Mouse (Mus musculus) C2C12 (cell line): ENCODE data around the gene Abcb4. TPM values are rescaled to one million over a fixed set of nuclear protein-coding genes. Genes with fewer than 3 reads are reported as not detected.

ENCODE experiments used
- H3K27me3 ChIP-seq: one replicate; pipeline ENCODE4 v1.6.1; 2011; ENCODE audit not compliant: control insufficient read depth, insufficient read depth, insufficient read length
- H3K36me3 ChIP-seq: one replicate; pipeline ENCODE4 v1.6.1; 2011; ENCODE audit not compliant: control insufficient read depth, insufficient read depth
- H3K4me3 ChIP-seq: one replicate; pipeline ENCODE4 v1.5.1; 2011; ENCODE audit warnings: mild to moderate bottlenecking, control low read depth; ENCODE audit not compliant: poor library complexity, insufficient read depth, severe bottlenecking
- H3K79me2 ChIP-seq: one replicate; pipeline ENCODE4 v1.6.1; 2011; ENCODE audit not compliant: control insufficient read depth, insufficient read depth
- H3K79me3 ChIP-seq: one replicate; pipeline ENCODE4 v1.6.1; 2011; ENCODE audit warnings: low read depth, control low read depth
- H3ac ChIP-seq: one replicate; pipeline ENCODE3; 2011; ENCODE audit warnings: low read depth; ENCODE audit not compliant: control insufficient read depth, insufficient read length
- CEBPB ChIP-seq: IDR thresholded peaks from one replicate; pipeline ENCODE4 v1.6.1; 2011; ENCODE audit warnings: low read depth, mild to moderate bottlenecking, control low read depth, moderate library complexity
- CTCF ChIP-seq: IDR thresholded peaks from one replicate; pipeline ENCODE4 v1.5.1; 2011; ENCODE audit not compliant: control insufficient read depth, insufficient read depth, insufficient read length
- FOSL1 ChIP-seq: IDR thresholded peaks from one replicate; pipeline ENCODE4 v1.8.0; 2011; ENCODE audit warnings: mild to moderate bottlenecking, low read length; ENCODE audit not compliant: poor library complexity, insufficient read depth, severe bottlenecking
- MAX ChIP-seq: IDR thresholded peaks from one replicate; pipeline ENCODE4 v1.6.1; 2011; ENCODE audit warnings: mild to moderate bottlenecking, control low read depth
- MYOD1 ChIP-seq: IDR thresholded peaks from one replicate; pipeline ENCODE4 v1.6.1; 2011; ENCODE audit warnings: low read depth; ENCODE audit not compliant: control insufficient read depth, insufficient read length
- MYOG ChIP-seq: IDR thresholded peaks from one replicate; pipeline ENCODE4 v1.6.1; 2011; ENCODE audit not compliant: control insufficient read depth, insufficient read length; ENCODE audit errors: extremely low read depth
- USF1 ChIP-seq: IDR thresholded peaks from one replicate; pipeline ENCODE4 v1.6.1; 2011; ENCODE audit warnings: low read depth, mild to moderate bottlenecking, control low read depth, moderate library complexity
- polyA plus RNA-seq: library from polyadenylated mRNA; unstranded; fragments of >200 nt; fragmentation: generic; extraction: Trizol; gene quantifications from one replicate; pipeline ENCODE4 v1.2.1, GENCODE M21; 2012; ENCODE audit warnings: missing spikeins

The Abcb4 gene
- polyA plus RNA-seq, 1 experiment, result 0.06 TPM

DNA sequence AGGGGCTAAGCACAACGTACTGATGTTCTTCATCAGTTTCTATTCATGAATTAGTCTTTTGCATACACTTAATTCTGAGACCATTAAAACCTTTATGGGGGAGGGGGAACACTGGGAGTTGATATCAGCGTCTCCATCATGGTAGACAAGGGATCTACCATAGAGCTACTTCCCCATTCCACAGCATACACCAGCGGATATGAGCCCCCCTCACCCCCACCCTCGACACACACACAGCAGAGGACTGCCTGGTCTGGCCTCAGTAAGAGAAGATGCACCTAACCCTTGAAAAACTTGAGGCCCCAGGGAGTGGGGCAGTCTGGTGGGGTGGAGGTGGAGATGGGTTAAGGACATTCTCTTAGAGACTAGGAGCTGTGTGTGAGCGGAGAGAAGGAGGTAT is 15.7 kb upstream of the Abcb4 start:
- Histone ChIP-seq H3K79me2 (no peaks in the 10 kb centered on the region), H3K4me3 (no peak overlapping the region), H3K79me3 (no peaks in the 10 kb centered on the region), H3K36me3 (no peaks in the 10 kb centered on the region), H3ac (no peak overlapping the region), H3K27me3 (no peaks in the 10 kb centered on the region)
- TF ChIP-seq MYOD1 (no peak), CEBPB (no peak)

GRCm38 (mm10) chr5:8885837-8886236 is 7.7 kb upstream of the Abcb4 start:
- H3K79me3 ChIP-seq, result no peaks in the 10 kb centered on the region
- H3K4me3 ChIP-seq, result no peak overlapping the region
- TF ChIP-seq CEBPB (no peak), FOSL1 (no peak)
- no peaks in the 10 kb centered on the region for H3K79me2 ChIP-seq
- H3ac ChIP-seq, result no peak overlapping the region
- H3K27me3 ChIP-seq, result no peaks in the 10 kb centered on the region
- no peaks in the 10 kb centered on the region for H3K36me3 ChIP-seq

DNA sequence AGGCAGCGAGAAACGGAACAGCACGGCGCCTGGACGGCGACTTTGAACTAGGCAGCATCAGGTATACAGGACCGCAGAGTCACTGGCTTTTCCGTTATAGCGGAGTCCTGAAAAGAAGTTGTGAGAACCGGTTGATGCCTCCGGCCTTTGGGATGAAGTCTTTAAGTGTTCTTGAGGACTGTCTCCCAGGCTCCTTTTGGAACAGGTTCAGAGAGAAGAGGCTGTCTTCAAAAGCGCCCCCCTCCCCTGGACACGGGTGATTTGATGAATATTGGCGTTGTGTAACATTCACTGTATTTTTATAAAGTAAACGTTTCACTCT is 548 bp downstream of the Abcb4 start:
- Histone ChIP-seq H3K36me3 (no peaks in the 10 kb centered on the region), H3ac (no peak overlapping the region), H3K4me3 (no peak overlapping the region), H3K79me2 (no peaks in the 10 kb centered on the region), H3K79me3 (no peaks in the 10 kb centered on the region), H3K27me3 (peaks cover 7% of the 10 kb centered on the region)
- no peak for TF ChIP-seq MYOG
- no peak for TF ChIP-seq USF1
- TF ChIP-seq CEBPB, result no peak

- H3K79me2 ChIP-seq, result no peaks in the 10 kb centered on the region
- H3K4me3 ChIP-seq, result no peak overlapping the region
- TF ChIP-seq MYOD1 (no peak), MAX (no peak), CEBPB (no peak), FOSL1 (no peak), USF1 (no peak), CTCF (no peak), MYOG (no peak)
- no peak overlapping the region for H3ac ChIP-seq
- no peaks in the 10 kb centered on the region for H3K79me3 ChIP-seq
- no peaks in the 10 kb centered on the region for H3K36me3 ChIP-seq
- H3K27me3 ChIP-seq, result peaks cover 7% of the 10 kb centered on the region
These were observed 1.3 kb downstream of the Abcb4 start for GRCm38 (mm10) chr5:8894641-8895490.

DNA sequence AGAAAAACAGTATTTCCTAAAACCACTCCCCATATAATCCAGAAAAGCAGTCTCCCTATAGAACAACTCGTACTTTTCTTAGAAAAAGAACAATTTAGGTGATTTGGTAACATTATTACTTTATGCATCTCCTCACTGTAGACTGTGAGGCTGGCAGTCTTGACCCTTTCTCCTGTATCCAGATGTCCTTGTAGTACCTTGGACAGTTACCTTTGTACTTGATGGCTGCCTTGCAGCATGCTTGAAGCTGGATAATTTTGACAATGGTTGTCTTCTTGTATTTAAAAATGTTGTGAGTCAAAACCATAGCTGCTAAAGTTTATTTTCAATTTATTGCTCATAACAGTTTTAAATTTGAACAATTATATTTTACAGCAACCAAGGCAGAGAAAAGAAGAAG is 2.7 kb downstream of the Abcb4 start:
- no peaks in the 10 kb centered on the region for H3K36me3 ChIP-seq

DNA sequence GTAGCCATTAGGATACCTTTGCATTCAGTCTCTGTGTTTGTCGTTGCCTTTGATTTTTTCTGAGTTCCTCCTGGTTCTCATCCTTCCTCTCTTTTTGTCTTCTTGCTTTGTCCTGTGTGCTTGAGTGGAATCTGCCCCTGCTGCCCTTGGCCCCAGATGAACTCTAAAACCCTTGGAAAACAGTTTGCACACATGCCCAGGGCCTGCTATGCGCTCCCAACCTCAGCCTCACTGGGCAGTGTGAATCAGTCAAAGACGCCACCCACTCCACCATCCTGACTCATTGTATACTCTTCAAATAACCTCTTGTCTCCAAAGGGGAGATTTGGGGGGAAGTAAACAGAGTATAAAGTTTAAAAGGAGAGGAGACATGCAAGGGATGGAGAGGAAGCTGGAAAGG is 4.7 kb downstream of the Abcb4 start:
- H3K79me2 ChIP-seq, result no peaks in the 10 kb centered on the region
- H3K4me3 ChIP-seq, result no peak overlapping the region
- TF ChIP-seq FOSL1 (no peak), CEBPB (no peak), CTCF (no peak), MYOG (no peak), MYOD1 (no peak), MAX (no peak), USF1 (no peak)
- no peaks in the 10 kb centered on the region for H3K79me3 ChIP-seq
- H3ac ChIP-seq, result no peak overlapping the region
- H3K27me3 ChIP-seq, result peaks cover 7% of the 10 kb centered on the region
- H3K36me3 ChIP-seq, result no peaks in the 10 kb centered on the region

More for the DNA sequence above, 2.7 kb downstream of the Abcb4 start:
- H3ac ChIP-seq, result no peak overlapping the region
- TF ChIP-seq USF1, result no peak
- peaks cover 7% of the 10 kb centered on the region for H3K27me3 ChIP-seq
- no peak overlapping the region for H3K4me3 ChIP-seq
- no peaks in the 10 kb centered on the region for H3K79me3 ChIP-seq
- H3K79me2 ChIP-seq, result no peaks in the 10 kb centered on the region

DNA sequence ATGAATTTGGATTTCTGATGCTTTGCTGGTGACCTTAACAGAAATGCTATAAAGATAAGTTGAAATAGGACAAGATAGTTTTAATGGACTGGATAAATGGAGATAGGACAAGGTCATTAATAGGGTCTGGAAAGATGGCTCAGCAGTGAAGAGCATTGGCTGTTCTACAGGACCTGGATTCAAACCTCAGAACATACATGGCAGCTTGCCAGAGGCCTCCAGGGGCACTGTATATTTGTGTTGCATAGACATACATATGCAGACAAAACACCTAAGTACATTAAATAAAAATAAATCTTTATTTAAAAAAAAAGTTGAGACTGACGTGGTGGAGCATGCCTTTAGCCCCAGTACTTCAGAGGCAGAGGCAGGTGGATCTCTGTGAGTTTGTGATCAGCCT is 7.5 kb downstream of the Abcb4 start:
- no peak for TF ChIP-seq USF1
- no peak for TF ChIP-seq CEBPB
- no peak for TF ChIP-seq MYOG
- no peak for TF ChIP-seq CTCF
- TF ChIP-seq MYOD1, result no peak
- TF ChIP-seq MAX, result no peak
- no peak for TF ChIP-seq FOSL1
- Histone ChIP-seq H3K79me3 (no peaks in the 10 kb centered on the region), H3K36me3 (no peaks in the 10 kb centered on the region), H3ac (no peak overlapping the region), H3K4me3 (no peak overlapping the region), H3K79me2 (no peaks in the 10 kb centered on the region), H3K27me3 (no peaks in the 10 kb centered on the region)
